Mouse (Mus musculus) heart, embryonic 15.5 days (tissue): Measurements from ENCODE around the gene Epc2. TPM values are rescaled to one million over a fixed set of nuclear protein-coding genes. Genes with fewer than 3 reads are reported as not detected.

Experiments
- ATAC-seq: fragments of 200-750 bp; cut with Nextera tagmentation; replicated peaks from 2 replicates; pipeline ENCODE4 v1.8.0; 2017; ENCODE audit warnings: low read depth, moderate TSS enrichment; ENCODE audit not compliant: insufficient number of reproducible peaks, insufficient read depth, low FRiP score
- H3K27ac ChIP-seq: fragments of 300-500 bp; sonication (generic); 2 replicates; pipeline ENCODE4 v1.5.1; 2015; ENCODE audit warnings: mild to moderate bottlenecking, inconsistent platforms
- H3K27me3 ChIP-seq: fragments of 300-500 bp; sonication (generic); 2 replicates; pipeline ENCODE4 v1.6.1; 2015; ENCODE audit warnings: inconsistent platforms
- H3K36me3 ChIP-seq: fragments of 300-500 bp; sonication (generic); 2 replicates; pipeline ENCODE4 v1.6.1; 2015; ENCODE audit warnings: mild to moderate bottlenecking, inconsistent platforms
- H3K4me1 ChIP-seq: fragments of 300-500 bp; sonication (generic); replicated peaks from 2 replicates; pipeline ENCODE4 v1.6.1; 2015; ENCODE audit warnings: inconsistent platforms
- H3K4me2 ChIP-seq: fragments of 300-500 bp; sonication (generic); 2 replicates; pipeline ENCODE4 v1.6.1; 2015; ENCODE audit warnings: inconsistent platforms, mild to moderate bottlenecking, moderate library complexity
- H3K4me3 ChIP-seq: fragments of 300-500 bp; sonication (generic); 2 replicates; pipeline ENCODE4 v1.5.1; 2015; ENCODE audit warnings: mild to moderate bottlenecking, inconsistent platforms
- H3K9ac ChIP-seq: fragments of 300-500 bp; sonication (generic); 2 replicates; pipeline ENCODE4 v1.6.1; 2015; ENCODE audit warnings: mild to moderate bottlenecking, inconsistent platforms
- H3K9me3 ChIP-seq: fragments of 300-500 bp; sonication (generic); replicated peaks from 2 replicates; pipeline ENCODE4 v1.6.1; 2016; ENCODE audit warnings: inconsistent platforms
- WGBS: fragments of 180-500 bp; shearing (Covaris S2); methylation state at CpG from one replicate; pipeline ENCODE4 v1.1.7; 2015; ENCODE audit warnings: mixed read lengths; 5-methylcytosine and 5-hydroxymethylcytosine counted together
- polyA plus RNA-seq: library from polyadenylated mRNA; unstranded; fragments of >200 nt; fragmentation: Nextera tagmentation; extraction: Ambion mirVana; gene quantifications from 2 replicates; pipeline ENCODE4 v1.2.1, GENCODE M21; 2015

The Epc2 gene
- polyA plus RNA-seq, 1 experiment from 2014 or later, result 4.1 TPM

DNA sequence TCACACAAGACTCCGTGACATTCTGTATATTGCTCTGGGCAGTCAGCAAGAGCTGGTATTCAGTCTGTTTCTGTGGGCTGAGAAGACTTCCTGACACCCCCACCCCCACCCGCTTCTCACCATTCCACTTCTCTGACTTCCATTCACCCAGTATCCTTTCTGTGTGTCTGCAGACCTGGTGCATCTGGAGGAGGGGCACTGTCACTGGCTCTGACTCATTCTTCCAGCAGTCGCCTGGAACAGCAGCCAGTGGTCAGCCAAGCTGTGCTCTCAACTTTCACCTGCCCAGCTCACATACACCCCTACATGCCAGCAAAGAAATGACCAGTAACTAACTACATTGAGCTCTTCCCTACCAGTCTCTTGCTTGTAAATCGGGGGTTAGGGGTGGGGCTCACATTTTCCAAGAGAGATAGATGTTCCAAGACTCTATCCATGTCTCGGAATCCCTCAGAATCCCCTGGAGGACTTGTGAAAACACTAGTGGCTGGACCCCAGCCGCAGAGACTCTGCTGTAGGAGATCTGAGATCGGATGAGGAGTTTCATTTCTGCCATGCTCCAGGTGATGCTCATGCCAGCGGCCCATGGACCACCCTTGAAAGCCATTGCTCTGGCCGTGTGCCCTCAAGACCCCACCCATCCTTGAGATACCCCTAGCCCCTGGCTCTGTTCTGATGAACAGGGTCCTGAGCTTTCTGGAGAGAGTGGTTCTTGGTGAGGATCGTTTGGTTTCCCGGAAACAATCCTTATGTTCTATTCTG lies 120.1 kb downstream of the Epc2 start:
- no peak overlapping the region for H3K27ac ChIP-seq
- no peak overlapping the region for H3K4me2 ChIP-seq
- no peak for ATAC-seq
- peaks cover 16% of the 10 kb centered on the region for H3K4me1 ChIP-seq
- 61% methylated on average over 11 of the region's 11 CpGs for WGBS
- no peaks in the 10 kb centered on the region for H3K9me3 ChIP-seq
- no peak overlapping the region for H3K4me3 ChIP-seq
- no peak overlapping the region for H3K9ac ChIP-seq
- H3K36me3 ChIP-seq, result no peaks in the 10 kb centered on the region
- H3K27me3 ChIP-seq, result no peaks in the 10 kb centered on the region

GRCm38 (mm10) chr2:49572111-49572642 lies 120.9 kb downstream of the Epc2 start:
- no peak for ATAC-seq
- Histone ChIP-seq H3K27ac (no peak overlapping the region), H3K9ac (no peak overlapping the region), H3K4me2 (no peak overlapping the region), H3K9me3 (no peaks in the 10 kb centered on the region), H3K27me3 (no peaks in the 10 kb centered on the region), H3K36me3 (no peaks in the 10 kb centered on the region), H3K4me3 (no peak overlapping the region), H3K4me1 (peaks cover 16% of the 10 kb centered on the region)
- WGBS, result 58% methylated on average over 12 of the region's 12 CpGs

GRCm38 (mm10) chr2:49572684-49573083 lies 121.4 kb downstream of the Epc2 start:
- no peaks in the 10 kb centered on the region for H3K36me3 ChIP-seq
- H3K9me3 ChIP-seq, result no peaks in the 10 kb centered on the region
- H3K4me1 ChIP-seq, result peaks cover 16% of the 10 kb centered on the region
- no peak overlapping the region for H3K4me2 ChIP-seq
- no peak overlapping the region for H3K4me3 ChIP-seq
- no peak for ATAC-seq
- WGBS, result 79% methylated on average over 9 of the region's 9 CpGs
- no peaks in the 10 kb centered on the region for H3K27me3 ChIP-seq
- H3K9ac ChIP-seq, result no peak overlapping the region
- H3K27ac ChIP-seq, result no peak overlapping the region

DNA sequence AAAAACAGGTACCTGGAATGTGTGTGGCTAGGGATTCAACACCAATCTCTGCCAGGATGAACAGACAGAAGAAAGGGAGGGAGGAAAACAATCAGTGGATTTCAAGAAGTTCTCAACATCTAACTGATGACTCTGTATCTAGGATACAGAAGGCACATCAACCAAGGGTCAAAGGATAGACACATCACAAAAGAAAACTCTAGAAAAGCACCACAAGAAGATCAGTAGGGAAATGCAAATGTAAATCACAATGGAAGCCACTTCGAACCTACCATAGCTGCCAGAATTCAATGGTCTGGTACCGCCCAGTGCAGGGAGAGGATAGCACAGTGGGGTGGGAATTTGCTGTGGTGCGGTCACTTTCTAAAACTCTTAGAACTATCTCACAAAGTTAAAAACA lies 122.0 kb downstream of the Epc2 start:
- ATAC-seq, result no peak
- 90% methylated on average over 3 of the region's 3 CpGs for WGBS

DNA sequence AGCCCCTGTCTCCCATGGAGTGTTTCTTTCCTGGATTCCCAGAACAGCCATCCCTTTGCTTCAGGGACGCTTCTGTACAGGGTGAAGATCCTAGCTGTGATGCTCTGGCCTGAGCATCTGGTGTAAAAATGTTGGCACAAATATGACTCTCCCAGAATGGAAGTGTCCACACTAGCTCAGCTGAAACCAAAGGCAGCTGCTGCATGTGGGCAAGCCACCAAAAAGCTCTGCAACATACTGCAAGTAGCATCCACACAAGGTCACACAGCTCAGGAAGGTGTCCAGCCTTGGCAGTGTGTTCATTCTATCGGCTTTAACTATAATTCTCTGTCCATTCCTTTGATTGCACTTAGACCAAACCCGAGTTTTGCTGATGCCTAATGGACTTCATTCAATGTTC lies 129.3 kb downstream of the Epc2 start:
- ATAC-seq, result no peak
- 77% methylated on average over 3 of the region's 3 CpGs for WGBS
- no peak overlapping the region for H3K4me3 ChIP-seq

More for the DNA sequence above, 122.0 kb downstream of the Epc2 start:
- Histone ChIP-seq H3K9ac (no peak overlapping the region), H3K4me2 (no peak overlapping the region), H3K4me1 (peaks cover 16% of the 10 kb centered on the region), H3K9me3 (no peaks in the 10 kb centered on the region), H3K4me3 (no peak overlapping the region), H3K36me3 (no peaks in the 10 kb centered on the region), H3K27me3 (no peaks in the 10 kb centered on the region), H3K27ac (no peak overlapping the region)

GRCm38 (mm10) chr2:49582546-49582945 lies 131.3 kb downstream of the Epc2 start:
- Histone ChIP-seq H3K27me3 (no peaks in the 10 kb centered on the region), H3K36me3 (no peaks in the 10 kb centered on the region), H3K4me3 (no peak overlapping the region), H3K4me1 (no peaks in the 10 kb centered on the region), H3K27ac (no peak overlapping the region), H3K9ac (no peak overlapping the region), H3K4me2 (no peak overlapping the region), H3K9me3 (no peaks in the 10 kb centered on the region)
- 81% methylated on average over 5 of the region's 5 CpGs for WGBS
- no peak for ATAC-seq

More for the DNA sequence above, 129.3 kb downstream of the Epc2 start:
- Histone ChIP-seq H3K36me3 (no peaks in the 10 kb centered on the region), H3K9me3 (no peaks in the 10 kb centered on the region), H3K27me3 (no peaks in the 10 kb centered on the region), H3K27ac (no peak overlapping the region), H3K4me1 (no peaks in the 10 kb centered on the region), H3K9ac (no peak overlapping the region), H3K4me2 (no peak overlapping the region)

DNA sequence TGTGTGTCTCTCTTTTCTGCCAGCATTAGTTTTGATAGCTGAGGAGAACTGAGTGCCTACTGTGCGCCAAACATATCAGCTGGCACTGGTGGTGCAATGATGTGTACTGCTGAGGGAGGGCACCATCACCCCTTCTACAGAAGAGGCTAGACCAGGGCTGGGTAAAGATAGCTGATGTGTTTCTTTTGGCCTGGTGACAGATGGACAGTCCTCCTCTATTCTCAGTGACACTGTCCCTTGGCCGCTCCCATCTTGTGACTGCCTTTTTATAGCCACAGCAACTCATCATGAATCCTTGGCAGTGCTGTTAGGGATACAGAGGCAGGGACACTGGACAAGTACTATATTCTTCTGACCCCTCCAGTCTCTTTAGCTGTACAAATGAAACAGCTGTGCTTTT lies 132.0 kb downstream of the Epc2 start:
- 79% methylated on average over 2 of the region's 2 CpGs for WGBS
- Histone ChIP-seq H3K4me1 (no peaks in the 10 kb centered on the region), H3K27me3 (no peaks in the 10 kb centered on the region), H3K4me3 (no peak overlapping the region), H3K4me2 (no peak overlapping the region), H3K36me3 (no peaks in the 10 kb centered on the region), H3K9ac (no peak overlapping the region), H3K9me3 (no peaks in the 10 kb centered on the region), H3K27ac (no peak overlapping the region)
- ATAC-seq, result no peak

DNA sequence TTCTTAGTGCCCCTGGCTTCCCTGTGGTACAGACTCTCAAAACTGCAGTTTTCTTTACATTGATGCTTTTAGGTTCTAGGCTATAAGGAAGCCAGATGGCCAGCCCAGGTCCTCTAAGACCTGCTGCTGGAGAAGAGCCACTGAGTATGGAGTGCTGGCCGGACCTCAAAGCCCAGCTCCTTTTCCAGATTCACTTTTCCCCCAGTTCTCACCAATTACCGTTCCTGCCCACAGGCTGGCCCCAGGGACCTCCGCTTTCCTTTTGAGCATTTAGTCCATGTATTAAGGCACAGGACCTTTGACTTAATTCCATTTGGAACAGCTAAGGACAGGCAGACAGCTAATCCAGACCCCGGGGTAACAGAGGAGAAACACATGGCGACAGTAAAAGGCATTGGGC lies 139.2 kb downstream of the Epc2 start:
- Histone ChIP-seq H3K4me1 (no peaks in the 10 kb centered on the region), H3K4me2 (no peak overlapping the region), H3K4me3 (no peak overlapping the region), H3K27ac (no peak overlapping the region), H3K27me3 (no peaks in the 10 kb centered on the region), H3K9ac (no peak overlapping the region), H3K36me3 (no peaks in the 10 kb centered on the region), H3K9me3 (no peaks in the 10 kb centered on the region)
- WGBS, result 61% methylated on average over 5 of the region's 5 CpGs
- ATAC-seq, result no peak

DNA sequence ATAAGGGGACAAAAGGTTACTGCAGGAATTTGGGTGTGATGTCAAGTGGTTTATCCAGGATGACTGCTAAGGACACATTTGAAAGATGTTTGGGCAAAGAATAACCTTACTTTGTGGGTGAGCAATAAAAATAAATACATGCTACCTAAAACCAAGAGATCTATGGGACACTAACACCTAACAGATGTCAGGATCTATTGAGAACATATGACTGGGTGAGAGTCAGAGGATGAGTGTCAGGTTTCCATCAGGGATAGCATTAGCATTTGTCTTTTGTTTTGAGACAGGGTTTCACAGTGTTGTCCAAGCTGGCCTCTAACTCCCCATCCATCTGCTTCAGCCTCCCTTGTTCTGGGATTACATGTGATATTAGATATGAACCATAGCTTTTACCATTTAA lies 141.6 kb downstream of the Epc2 start:
- H3K4me3 ChIP-seq, result no peak overlapping the region
- H3K4me2 ChIP-seq, result no peak overlapping the region
- H3K27ac ChIP-seq, result no peak overlapping the region
- no peaks in the 10 kb centered on the region for H3K36me3 ChIP-seq
- no peaks in the 10 kb centered on the region for H3K9me3 ChIP-seq
- H3K27me3 ChIP-seq, result no peaks in the 10 kb centered on the region
- H3K4me1 ChIP-seq, result no peaks in the 10 kb centered on the region
- no peak overlapping the region for H3K9ac ChIP-seq
- no peak for ATAC-seq

- Histone ChIP-seq H3K27ac (no peak overlapping the region), H3K4me2 (no peak overlapping the region), H3K4me3 (no peak overlapping the region), H3K9ac (no peak overlapping the region), H3K9me3 (no peaks in the 10 kb centered on the region), H3K36me3 (no peaks in the 10 kb centered on the region), H3K27me3 (no peaks in the 10 kb centered on the region), H3K4me1 (no peaks in the 10 kb centered on the region)
- WGBS, result 71% methylated on average over 7 of the region's 7 CpGs
- no peak for ATAC-seq
Measured at GRCm38 (mm10) chr2:49594886-49595285, 143.6 kb downstream of the Epc2 start.

- whole genome bisulfite sequencing, result 52% methylated on average over 3 of the region's 3 CpGs
Measured at GRCm38 (mm10) chr2:49596318-49596717, 145.0 kb downstream of the Epc2 start.

DNA sequence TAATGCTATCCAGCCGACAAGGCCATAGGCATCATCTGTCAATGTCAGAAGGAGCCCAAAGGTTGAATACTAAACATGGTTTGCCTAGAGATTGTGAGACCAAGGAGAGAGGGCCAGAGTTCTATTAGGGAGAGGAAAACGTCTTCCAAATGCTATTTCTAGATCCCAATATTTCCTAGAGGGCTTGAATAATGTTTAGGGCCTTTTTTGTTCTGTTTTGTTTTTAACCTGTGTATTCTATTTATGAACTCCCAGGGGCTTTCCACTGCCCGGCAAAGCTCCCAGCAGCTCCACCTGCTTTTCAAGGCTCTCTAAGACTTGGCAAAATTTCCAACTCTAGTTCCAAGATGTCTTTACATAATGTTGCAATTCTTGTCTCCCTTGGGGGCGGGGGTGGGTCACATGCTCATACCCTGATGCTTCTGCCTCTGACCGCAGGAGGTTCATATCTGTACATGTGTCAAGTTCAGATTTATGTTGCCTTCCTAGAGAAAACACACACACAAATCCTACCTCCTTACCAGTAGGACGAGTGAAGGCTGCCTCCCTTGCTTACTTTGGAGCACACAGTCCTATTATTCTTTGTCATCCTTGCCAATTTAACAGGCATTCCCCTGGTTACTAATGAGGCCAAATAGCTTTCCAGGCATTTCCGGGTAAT lies 148.9 kb downstream of the Epc2 start:
- Histone ChIP-seq H3K9ac (no peak overlapping the region), H3K27ac (no peak overlapping the region), H3K4me2 (no peak overlapping the region), H3K36me3 (no peaks in the 10 kb centered on the region), H3K4me3 (no peak overlapping the region), H3K9me3 (no peaks in the 10 kb centered on the region), H3K4me1 (no peaks in the 10 kb centered on the region), H3K27me3 (no peaks in the 10 kb centered on the region)
- WGBS, result 57% methylated on average over 7 of the region's 7 CpGs
- ATAC-seq, result no peak

More at GRCm38 (mm10) chr2:49596318-49596717, 145.0 kb downstream of the Epc2 start:
- H3K4me2 ChIP-seq, result no peak overlapping the region
- H3K9me3 ChIP-seq, result no peaks in the 10 kb centered on the region
- H3K9ac ChIP-seq, result no peak overlapping the region
- ATAC-seq, result no peak
- no peak overlapping the region for H3K27ac ChIP-seq
- H3K27me3 ChIP-seq, result no peaks in the 10 kb centered on the region
- H3K4me3 ChIP-seq, result no peak overlapping the region
- H3K4me1 ChIP-seq, result no peaks in the 10 kb centered on the region
- H3K36me3 ChIP-seq, result no peaks in the 10 kb centered on the region
